Mouse (Mus musculus) gastrocnemius, adult 18-20 months (tissue): ENCODE data around the gene Inpp4b. TPM values are rescaled to one million over a fixed set of nuclear protein-coding genes. Genes with fewer than 3 reads are reported as not detected.
A peak's percentile ranks its signal among the peaks of the same experiment; 100 is the strongest.

Experiments used
- DNase-seq: peaks from one replicate; pipeline ENCODE4 v3.0.0; 2021; ENCODE audit warnings: low spot score
- total RNA-seq, 2 experiments: library from RNA; stranded (reverse); gene quantifications; 2 replicates each; pipeline ENCODE4 v1.2.3; 2021

Inpp4b gene
- total RNA-seq, 2 experiments from 2014 or later, result 13.6 to 23.3 TPM

- DNase-seq, result no peak
Measured at GRCm38 (mm10) chr8:81702038-81702437, 359.7 kb downstream of the Inpp4b start.

- no peak for DNase-seq
Measured at GRCm38 (mm10) chr8:81703571-81704365, 361.4 kb downstream of the Inpp4b start.

GRCm38 (mm10) chr8:81707436-81707835 lies 365.1 kb downstream of the Inpp4b start:
- no peak for DNase-seq

- no peak for DNase-seq
Measured at GRCm38 (mm10) chr8:81731332-81731731, 389.0 kb downstream of the Inpp4b start.

- DNase-seq, result no peak
Measured at GRCm38 (mm10) chr8:81735655-81736054, 393.3 kb downstream of the Inpp4b start.

- no peak for DNase-seq
Measured at GRCm38 (mm10) chr8:81736103-81736502, 393.7 kb downstream of the Inpp4b start.

- no peak for DNase-seq
Measured at GRCm38 (mm10) chr8:81742588-81742987, 400.2 kb downstream of the Inpp4b start.

- DNase-seq, result no peak
Measured at GRCm38 (mm10) chr8:81743040-81743439, 400.7 kb downstream of the Inpp4b start.

GRCm38 (mm10) chr8:81745439-81745838 lies 403.1 kb downstream of the Inpp4b start:
- DNase-seq, result no peak

- DNase-seq, result no peak
Measured at GRCm38 (mm10) chr8:81751159-81751558, 408.8 kb downstream of the Inpp4b start.

- DNase-seq, result no peak
Measured at GRCm38 (mm10) chr8:81756663-81757062, 414.3 kb downstream of the Inpp4b start.

GRCm38 (mm10) chr8:81757580-81758144 lies 415.3 kb downstream of the Inpp4b start:
- no peak for DNase-seq

GRCm38 (mm10) chr8:81761466-81761865 lies 419.1 kb downstream of the Inpp4b start:
- DNase-seq, result no peak

GRCm38 (mm10) chr8:81766033-81766432 lies 423.7 kb downstream of the Inpp4b start:
- no peak for DNase-seq

- DNase-seq, result peak; percentile 24
Measured at GRCm38 (mm10) chr8:81767411-81768312, 425.3 kb downstream of the Inpp4b start.

GRCm38 (mm10) chr8:81768313-81768675 lies 425.9 kb downstream of the Inpp4b start:
- no peak for DNase-seq

GRCm38 (mm10) chr8:81768731-81769445 lies 426.5 kb downstream of the Inpp4b start:
- DNase-seq, result no peak

- no peak for DNase-seq
Measured at GRCm38 (mm10) chr8:81770603-81771276, 428.4 kb downstream of the Inpp4b start.

- DNase-seq, result no peak
Measured at GRCm38 (mm10) chr8:81772855-81773254, 430.5 kb downstream of the Inpp4b start.

GRCm38 (mm10) chr8:81773305-81773965 lies 431.1 kb downstream of the Inpp4b start:
- DNase-seq, result no peak
